Mouse (Mus musculus) neutrophil, adult 5-6 weeks (primary cell): Measurements from ENCODE around the gene Gm9045. TPM values are rescaled to one million over a fixed set of nuclear protein-coding genes. Genes with fewer than 3 reads are reported as not detected.
A peak's percentile ranks its signal among the peaks of the same experiment; 100 is the strongest.
"Not testable (repeated sequence)": the region's sequence is repeated elsewhere in the genome, so short reads cannot be mapped to it uniquely, and the experiment has no call there.

Experiments
- ATAC-seq: fragments of 151-379, 151-347 bp; 2 replicates; pipeline ENCODE4 v1.8.0; 2017; ENCODE audit warnings: mild to moderate bottlenecking, moderate TSS enrichment; ENCODE audit not compliant: insufficient number of reproducible peaks, poor library complexity, low FRiP score, severe bottlenecking; ENCODE audit errors: extremely low read depth
- total RNA-seq: library from RNA; stranded (forward); fragments of 200-1000 nt; gene quantifications from 2 replicates; pipeline ENCODE4 v1.2.3, GENCODE M21; 2017

Gm9045 gene
- not detected in 2 replicates for total RNA-seq

DNA sequence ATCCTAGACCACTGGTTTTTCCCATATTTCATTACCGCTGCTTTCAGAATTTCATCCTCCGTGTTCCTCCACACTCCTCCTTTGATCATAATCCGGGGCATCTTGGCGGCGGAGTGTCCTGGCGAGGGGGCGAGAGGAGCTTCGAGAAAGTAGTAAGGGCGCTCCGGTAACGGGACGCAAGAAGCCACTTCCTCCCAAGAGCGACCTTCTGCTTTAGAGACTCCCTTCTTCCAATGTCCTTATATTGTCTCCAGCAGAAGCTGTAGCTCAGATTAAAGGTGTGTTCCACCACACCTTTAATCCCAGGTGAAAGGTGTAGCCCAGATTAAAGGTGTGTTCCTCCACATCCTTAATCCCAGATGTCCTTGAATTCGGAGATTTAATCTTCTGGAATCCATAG lies at the start of gene Gm9045:
Gm9045 (minus strand) TSS at position 101 of the 400 bp plus-strand sequence.
- ATAC-seq, result not testable (repeated sequence)

- peak; percentile 99 for ATAC-seq
Measured at GRCm38 (mm10) chr10:118370443-118370842, 32.8 kb upstream of the Gm9045 start.

GRCm38 (mm10) chr10:118369518-118369917 lies 31.9 kb upstream of the Gm9045 start:
- ATAC-seq, result no peak

GRCm38 (mm10) chr10:118354005-118354404 lies 16.4 kb upstream of the Gm9045 start, which contains the start of gene Gm9049:
TSS of gene Gm9049 (minus strand) at chr10:118354105.
- not testable (repeated sequence) for ATAC-seq

DNA sequence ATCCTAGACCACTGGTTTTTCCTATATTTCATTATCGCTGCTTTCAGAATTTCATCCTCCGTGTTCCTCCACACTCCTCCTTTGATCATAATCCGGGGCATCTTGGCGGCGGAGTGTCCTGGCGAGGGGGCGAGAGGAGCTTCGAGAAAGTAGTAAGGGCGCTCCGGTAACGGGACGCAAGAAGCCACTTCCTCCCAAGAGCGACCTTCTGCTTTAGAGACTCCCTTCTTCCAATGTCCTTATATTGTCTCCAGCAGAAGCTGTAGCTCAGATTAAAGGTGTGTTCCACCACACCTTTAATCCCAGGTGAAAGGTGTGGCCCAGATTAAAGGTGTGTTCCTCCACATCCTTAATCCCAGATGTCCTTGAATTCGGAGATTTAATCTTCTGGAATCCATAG lies 10.9 kb upstream of the Gm9045 start, which contains the start of gene Gm9048:
Gm9048 (minus strand) TSS at position 101 of the 400 bp plus-strand sequence.
- ATAC-seq, result not testable (repeated sequence)

DNA sequence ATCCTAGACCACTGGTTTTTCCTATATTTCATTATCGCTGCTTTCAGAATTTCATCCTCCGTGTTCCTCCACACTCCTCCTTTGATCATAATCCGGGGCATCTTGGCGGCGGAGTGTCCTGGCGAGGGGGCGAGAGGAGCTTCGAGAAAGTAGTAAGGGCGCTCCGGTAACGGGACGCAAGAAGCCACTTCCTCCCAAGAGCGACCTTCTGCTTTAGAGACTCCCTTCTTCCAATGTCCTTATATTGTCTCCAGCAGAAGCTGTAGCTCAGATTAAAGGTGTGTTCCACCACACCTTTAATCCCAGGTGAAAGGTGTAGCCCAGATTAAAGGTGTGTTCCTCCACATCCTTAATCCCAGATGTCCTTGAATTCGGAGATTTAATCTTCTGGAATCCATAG lies 5.5 kb upstream of the Gm9045 start, which contains the start of gene Gm9046:
Gm9046 (minus strand) TSS at position 101 of the 400 bp plus-strand sequence.
- ATAC-seq, result not testable (repeated sequence)

DNA sequence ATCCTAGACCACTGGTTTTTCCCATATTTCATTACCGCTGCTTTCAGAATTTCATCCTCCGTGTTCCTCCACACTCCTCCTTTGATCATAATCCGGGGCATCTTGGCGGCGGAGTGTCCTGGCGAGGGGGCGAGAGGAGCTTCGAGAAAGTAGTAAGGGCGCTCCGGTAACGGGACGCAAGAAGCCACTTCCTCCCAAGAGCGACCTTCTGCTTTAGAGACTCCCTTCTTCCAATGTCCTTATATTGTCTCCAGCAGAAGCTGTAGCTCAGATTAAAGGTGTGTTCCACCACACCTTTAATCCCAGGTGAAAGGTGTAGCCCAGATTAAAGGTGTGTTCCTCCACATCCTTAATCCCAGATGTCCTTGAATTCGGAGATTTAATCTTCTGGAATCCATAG lies 5.3 kb downstream of the Gm9045 start, which contains the start of gene Gm9044:
Gm9044 (minus strand) TSS at position 101 of the 400 bp plus-strand sequence.
- not testable (repeated sequence) for ATAC-seq

- ATAC-seq, result not testable (repeated sequence)
Measured at GRCm38 (mm10) chr10:118326869-118327268, 10.8 kb downstream of the Gm9045 start, which contains the start of gene Gm9040. TSS of gene Gm9040 (minus strand) at chr10:118326969.

GRCm38 (mm10) chr10:118319024-118319423 lies 18.6 kb downstream of the Gm9045 start:
- no peak for ATAC-seq

DNA sequence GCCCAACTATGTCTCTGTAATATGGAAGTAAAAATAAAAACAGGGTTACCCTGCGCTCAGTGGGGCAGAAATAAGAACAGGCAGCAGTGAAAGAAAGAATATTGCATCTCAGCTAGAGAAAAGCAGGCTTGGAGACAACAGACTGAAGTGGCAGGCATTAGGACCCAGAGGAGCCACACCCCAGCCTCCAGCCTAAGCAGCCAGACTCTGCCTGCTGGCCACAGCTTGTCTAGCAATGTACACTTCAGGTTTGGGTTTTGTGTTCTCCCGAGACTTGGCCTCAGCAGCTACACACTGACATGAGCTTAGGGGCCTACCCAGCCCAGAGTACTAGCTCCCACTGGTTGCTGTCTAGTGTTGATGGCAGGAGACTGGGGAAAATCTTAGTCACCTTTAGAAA lies 35.5 kb downstream of the Gm9045 start:
- not testable (repeated sequence) for ATAC-seq

- ATAC-seq, result no peak
Measured at GRCm38 (mm10) chr10:118294938-118295337, 42.7 kb downstream of the Gm9045 start, which contains the start of gene Iltifb. TSS of gene Iltifb (minus strand) at chr10:118295038.

Other genes starting within 250 kb of the Gm9045 start
- gene Mdm1, start 196.0 kb downstream of the Gm9045 start, total RNA-seq, result 67.0 and 74.5 TPM in 2 replicates
- not detected in 2 replicates for gene Il22, start 132.9 kb downstream of the Gm9045 start, total RNA-seq
- 0.25 TPM in 1 of 2 replicates, not detected in the other for gene Gm32717, start 97.1 kb downstream of the Gm9045 start, total RNA-seq
- gene Gm32802, start 79.1 kb downstream of the Gm9045 start, total RNA-seq, result 0.25 TPM in 1 of 2 replicates, not detected in the other
- gene Iltifb, start 42.8 kb downstream of the Gm9045 start, total RNA-seq, result not detected in 2 replicates
- not detected in 2 replicates for gene Gm9040, start 10.9 kb downstream of the Gm9045 start, total RNA-seq
- gene Gm9044, start 5.4 kb downstream of the Gm9045 start, total RNA-seq, result not detected in 2 replicates
- not detected in 2 replicates for gene Gm9046, start 5.4 kb upstream of the Gm9045 start, total RNA-seq
- gene Gm9048, start 10.8 kb upstream of the Gm9045 start, total RNA-seq, result not detected in 2 replicates
- not detected in 2 replicates for gene Gm9049, start 16.3 kb upstream of the Gm9045 start, total RNA-seq
- 0.49 and 0.58 TPM in 2 replicates for gene Ifng, start 103.2 kb upstream of the Gm9045 start, total RNA-seq